Mouse (Mus musculus): ENCODE measurements around the gene Olig2. TPM values are rescaled to one million over a fixed set of nuclear protein-coding genes. Genes with fewer than 3 reads are reported as not detected.

Gene Olig2
- total and polyA plus RNA-seq, 3 experiments = not detected

- DNase-seq = no peak
Observed at GRCm38 (mm10) chr16:91226883-91227759, 1.9 kb downstream of the Olig2 start.

- DNase-seq = no peak
Observed at GRCm38 (mm10) chr16:91227760-91228043, 2.4 kb downstream of the Olig2 start.

- no peak for DNase-seq
Observed at GRCm38 (mm10) chr16:91228238-91229071, 3.2 kb downstream of the Olig2 start.

- no peak for DNase-seq
Observed at GRCm38 (mm10) chr16:91229072-91229348, 3.8 kb downstream of the Olig2 start.

GRCm38 (mm10) chr16:91229643-91230042 lies 4.4 kb downstream of the Olig2 start:
- no peak for DNase-seq

GRCm38 (mm10) chr16:91231781-91232469 lies 6.7 kb downstream of the Olig2 start:
- no peak for DNase-seq

- DNase-seq = no peak
Observed at GRCm38 (mm10) chr16:91232470-91233240, 7.4 kb downstream of the Olig2 start.

- DNase-seq = no peak
Observed at GRCm38 (mm10) chr16:91233241-91233944, 8.1 kb downstream of the Olig2 start.

GRCm38 (mm10) chr16:91239024-91239423 lies 13.8 kb downstream of the Olig2 start:
- DNase-seq = no peak

- DNase-seq = no peak
Observed at GRCm38 (mm10) chr16:91246292-91246691, 21.0 kb downstream of the Olig2 start.

GRCm38 (mm10) chr16:91255419-91256164 lies 30.3 kb downstream of the Olig2 start:
- peak; percentile 6 for DNase-seq

GRCm38 (mm10) chr16:91258956-91259355 lies 33.7 kb downstream of the Olig2 start:
- no peak for DNase-seq

- peak; percentile 11 for DNase-seq
Observed at GRCm38 (mm10) chr16:91260861-91261260, 35.6 kb downstream of the Olig2 start.

- DNase-seq = no peak
Observed at GRCm38 (mm10) chr16:91262467-91263220, 37.4 kb downstream of the Olig2 start.

GRCm38 (mm10) chr16:91265972-91266371 lies 40.7 kb downstream of the Olig2 start:
- peak; percentile 29 for DNase-seq

- no peak for DNase-seq
Observed at GRCm38 (mm10) chr16:91268724-91269452, 43.6 kb downstream of the Olig2 start.

GRCm38 (mm10) chr16:91269468-91270211 lies 44.4 kb downstream of the Olig2 start, which contains the start of gene Olig1:
Gene Olig1 (plus strand): TSS chr16:91269772.
- peak; percentile 87 for DNase-seq

Measured in adrenal gland, adult 2 months (tissue).